Mouse (Mus musculus) cerebellum, adult 8-10 months (tissue): Measurements from ENCODE around the gene Pepd.

Experiments
- DNase-seq: peaks from one replicate; pipeline ENCODE4 v3.0.0; 2022

Gene Pepd

GRCm38 (mm10) chr7:34985216-34985615 is 73.0 kb downstream of the Pepd start:
- no peak for DNase-seq

DNA sequence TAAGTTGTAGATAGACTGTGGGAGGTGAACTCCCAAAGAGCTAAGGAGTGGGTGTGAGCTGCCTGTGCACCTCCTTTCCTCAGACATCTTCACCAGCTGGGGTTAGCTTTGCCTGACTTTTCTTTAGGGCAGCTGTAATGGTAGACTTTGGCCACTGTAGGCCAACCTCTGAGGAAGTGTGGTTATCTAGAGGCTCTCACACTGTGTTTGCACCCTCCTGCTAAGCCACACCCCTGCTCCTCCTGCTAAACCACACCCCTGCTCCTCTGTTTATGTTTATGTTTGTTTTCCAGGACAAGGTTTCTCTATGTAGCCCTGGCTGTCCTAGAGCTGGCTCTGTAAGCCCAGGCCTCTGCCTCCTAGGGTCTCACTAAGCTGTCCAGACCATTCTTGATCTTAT is 73.5 kb downstream of the Pepd start:
- DNase-seq, result no peak

GRCm38 (mm10) chr7:34986575-34987150 is 74.5 kb downstream of the Pepd start:
- no peak for DNase-seq

DNA sequence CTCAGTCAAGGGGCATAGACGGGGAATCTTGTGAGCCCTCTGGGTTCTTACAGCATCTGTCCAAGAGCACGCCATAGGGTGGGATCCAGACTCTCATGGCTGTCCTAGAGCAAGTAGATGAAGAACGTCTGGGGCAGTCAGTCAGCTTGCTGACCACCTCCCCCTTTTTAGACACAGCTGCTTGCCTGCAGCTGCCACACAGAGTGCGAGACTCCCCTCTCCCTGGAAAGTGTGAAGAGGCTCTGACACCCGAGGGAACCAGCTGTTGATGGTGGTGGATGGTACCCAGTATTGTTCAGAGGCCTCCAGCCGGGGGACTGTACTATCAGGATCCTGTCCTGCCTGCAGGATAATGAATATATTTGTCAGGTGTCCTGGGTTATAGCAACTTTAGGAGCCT is 75.1 kb downstream of the Pepd start:
- DNase-seq, result no peak

DNA sequence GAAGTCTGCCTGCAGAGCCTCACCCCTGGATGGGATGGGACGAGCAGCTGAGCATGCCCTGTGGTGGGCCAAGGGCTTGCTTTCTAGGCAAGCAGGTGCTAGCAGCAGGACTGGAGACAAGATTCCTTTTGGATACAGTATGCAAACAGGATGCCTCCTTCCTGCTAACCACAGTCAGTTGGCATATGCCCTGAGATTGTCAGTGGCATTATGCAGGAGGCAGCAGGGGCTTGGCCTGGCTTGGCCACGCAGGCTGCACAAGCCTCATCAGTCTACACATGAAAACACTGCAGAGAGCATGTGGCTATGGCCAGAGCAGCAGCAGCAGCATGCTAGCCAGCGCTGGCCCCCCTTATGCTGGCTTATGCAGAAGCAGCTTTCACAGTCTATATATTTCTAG is 76.3 kb downstream of the Pepd start:
- DNase-seq, result no peak

DNA sequence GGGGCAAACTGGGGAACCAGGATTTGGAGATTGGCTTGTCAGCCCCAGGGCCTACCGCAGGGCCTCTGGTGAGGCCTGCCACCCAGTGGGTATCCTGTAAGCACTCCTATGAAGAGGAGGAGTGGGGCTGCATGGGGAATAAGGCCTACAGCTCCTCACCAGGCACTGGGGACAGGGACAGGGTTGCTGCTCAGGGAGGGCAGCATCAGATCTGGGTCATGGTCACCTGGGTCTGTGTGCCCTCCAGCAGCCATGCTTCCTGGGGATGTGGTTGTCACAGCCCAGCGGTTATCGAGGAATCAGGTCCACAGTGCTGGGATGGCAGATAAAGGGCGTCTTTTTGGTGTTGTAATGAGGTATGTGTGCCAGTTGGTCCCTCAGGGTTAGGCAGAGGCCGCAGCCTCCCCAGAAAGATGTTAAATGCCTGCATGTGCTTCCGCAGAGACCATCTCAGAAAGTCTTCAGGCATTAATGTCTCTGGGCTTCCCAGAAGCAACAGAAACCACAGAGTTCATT is 79.6 kb downstream of the Pepd start:
- DNase-seq, result no peak

DNA sequence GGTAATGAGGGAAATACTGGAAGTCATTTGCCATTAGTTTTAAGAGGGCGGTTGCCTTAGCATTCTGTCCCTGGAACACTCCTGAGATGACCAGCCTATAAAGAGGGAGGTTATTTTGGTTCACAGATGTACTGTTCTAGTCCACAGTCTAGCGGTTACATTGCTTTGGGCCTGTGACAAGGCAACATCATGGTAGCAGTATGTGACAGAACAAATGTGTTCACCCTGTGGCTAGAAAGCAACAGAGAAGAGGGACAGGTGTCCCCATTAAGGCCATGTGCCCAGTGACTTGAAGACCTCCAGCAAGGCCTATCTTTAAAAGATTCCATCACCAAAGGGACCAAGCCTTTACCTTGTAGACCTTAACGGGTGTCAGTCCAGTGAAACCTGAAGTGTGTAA is 80.6 kb downstream of the Pepd start:
- no peak for DNase-seq

DNA sequence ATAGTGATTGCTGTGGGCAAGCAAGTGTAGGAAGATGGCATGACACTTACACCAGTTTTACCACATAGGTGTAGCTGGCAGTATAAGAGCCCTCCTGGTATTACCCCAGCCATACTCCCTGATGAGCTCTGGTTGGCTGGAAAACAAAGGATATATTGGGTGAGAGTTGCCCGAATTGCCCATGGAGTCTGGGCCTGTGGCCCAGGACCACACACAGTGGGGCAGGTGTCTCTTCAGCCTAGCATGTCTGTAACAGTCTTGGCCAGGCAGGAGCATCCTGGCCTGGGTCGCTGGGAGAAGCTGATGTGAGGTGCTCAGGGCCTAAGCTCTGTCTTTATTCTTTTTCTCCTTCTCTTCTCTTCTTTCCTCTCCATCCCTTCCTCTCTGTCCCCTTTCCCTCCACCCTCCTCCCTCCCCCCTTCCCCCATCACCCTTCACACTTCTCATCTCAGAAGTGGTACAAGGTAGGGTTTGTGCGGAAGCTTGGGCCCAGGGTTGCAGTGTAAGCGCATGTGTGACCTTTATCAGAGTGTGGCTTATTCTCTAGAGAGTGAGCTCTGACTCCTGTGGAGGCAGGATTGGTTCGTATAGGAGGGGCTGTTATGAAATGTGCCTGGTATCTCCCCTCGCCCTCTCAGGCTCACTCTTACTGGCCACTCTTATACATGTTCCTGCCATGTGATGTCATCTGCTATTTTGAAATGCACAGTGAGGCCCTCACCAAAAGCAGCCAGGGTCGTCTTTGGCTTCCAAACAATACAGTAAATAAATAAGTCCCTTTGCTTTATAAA is 83.9 kb downstream of the Pepd start:
- DNase-seq, result no peak

DNA sequence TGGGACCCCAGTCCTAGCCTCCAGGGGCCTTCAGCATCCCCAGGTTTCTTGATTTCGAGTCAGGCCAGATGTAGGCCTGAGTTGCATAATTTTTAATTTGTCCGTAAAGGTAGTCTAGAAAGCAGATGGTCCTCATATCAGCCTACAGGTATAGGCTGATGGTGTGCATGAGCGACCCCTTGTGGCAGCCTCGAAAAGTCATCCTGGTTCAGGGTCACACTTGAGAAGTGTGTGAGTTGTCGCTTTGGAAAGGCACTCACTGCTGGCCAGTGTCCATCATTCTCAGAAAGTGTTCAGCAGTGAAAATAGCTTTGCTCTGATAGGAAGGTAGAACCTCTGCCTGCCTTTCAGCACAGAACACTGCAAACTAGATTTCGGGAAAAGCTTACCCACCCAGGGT is 88.7 kb downstream of the Pepd start:
- DNase-seq, result peak; percentile 16

GRCm38 (mm10) chr7:35003171-35003737 is 91.1 kb downstream of the Pepd start:
- DNase-seq, result no peak

GRCm38 (mm10) chr7:35006661-35007060 is 94.5 kb downstream of the Pepd start:
- no peak for DNase-seq

DNA sequence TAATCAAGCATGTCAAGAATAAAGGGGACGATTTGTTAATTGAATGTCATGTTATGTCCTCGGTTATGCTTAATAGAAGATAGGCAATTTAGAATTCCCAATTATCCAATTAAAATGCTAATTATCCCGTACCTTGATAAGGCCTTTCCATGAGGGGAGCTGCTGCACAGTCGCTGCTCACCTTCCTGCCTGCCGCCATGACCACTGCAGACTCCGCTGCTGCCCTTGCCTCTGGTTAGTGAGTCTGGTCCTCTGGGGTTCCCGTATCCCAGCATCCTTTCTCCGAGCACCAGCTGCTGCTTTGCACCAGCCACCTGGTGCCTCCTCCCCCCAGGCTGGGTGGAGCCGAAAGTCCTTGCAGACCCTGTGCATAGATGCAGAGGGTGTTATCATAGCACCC is 101.0 kb downstream of the Pepd start:
- DNase-seq, result no peak

- no peak for DNase-seq
These were observed 103.1 kb downstream of the Pepd start for GRCm38 (mm10) chr7:35015252-35015651.

DNA sequence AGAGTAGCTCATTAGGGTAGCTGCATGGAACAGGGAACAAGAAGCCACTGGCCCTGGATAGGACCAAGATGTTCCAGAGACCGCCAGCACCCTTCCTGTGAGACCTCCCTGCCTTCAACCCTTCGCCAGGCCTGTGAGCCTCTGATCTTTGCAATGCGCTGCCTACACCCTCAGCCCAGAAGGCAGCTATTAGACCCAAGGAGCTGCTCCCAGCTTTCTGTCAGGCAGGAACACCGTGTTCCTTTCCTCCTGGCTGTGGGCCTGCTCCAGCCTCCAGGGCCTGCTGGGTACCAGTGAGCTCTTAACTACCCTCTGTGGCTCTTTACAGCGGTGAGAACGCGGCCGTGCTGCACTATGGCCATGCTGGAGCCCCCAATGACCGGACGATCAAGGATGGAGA is 109.2 kb downstream of the Pepd start:
- DNase-seq, result no peak

- no peak for DNase-seq
These were observed 111.1 kb downstream of the Pepd start for GRCm38 (mm10) chr7:35023251-35023650.

DNA sequence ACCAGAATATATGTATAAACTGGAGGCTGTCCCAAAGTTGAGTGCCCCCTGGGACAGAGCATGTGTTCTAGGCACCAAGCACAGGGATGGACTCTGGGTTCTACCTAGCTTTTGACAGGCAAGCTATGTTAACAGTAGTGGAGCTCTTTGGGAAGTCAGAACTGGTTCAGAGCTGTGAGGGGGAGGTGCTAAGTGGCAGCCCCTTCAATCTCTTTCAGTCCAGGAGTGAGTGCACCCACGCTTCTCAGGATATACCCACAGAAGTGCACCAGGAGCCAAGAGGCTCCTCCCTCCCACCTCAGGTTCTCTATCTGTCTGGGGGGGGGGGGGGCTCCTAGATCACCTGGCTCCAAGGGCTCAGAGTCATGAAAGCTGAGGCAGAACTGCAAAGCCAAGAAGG is 112.2 kb downstream of the Pepd start:
- no peak for DNase-seq

DNA sequence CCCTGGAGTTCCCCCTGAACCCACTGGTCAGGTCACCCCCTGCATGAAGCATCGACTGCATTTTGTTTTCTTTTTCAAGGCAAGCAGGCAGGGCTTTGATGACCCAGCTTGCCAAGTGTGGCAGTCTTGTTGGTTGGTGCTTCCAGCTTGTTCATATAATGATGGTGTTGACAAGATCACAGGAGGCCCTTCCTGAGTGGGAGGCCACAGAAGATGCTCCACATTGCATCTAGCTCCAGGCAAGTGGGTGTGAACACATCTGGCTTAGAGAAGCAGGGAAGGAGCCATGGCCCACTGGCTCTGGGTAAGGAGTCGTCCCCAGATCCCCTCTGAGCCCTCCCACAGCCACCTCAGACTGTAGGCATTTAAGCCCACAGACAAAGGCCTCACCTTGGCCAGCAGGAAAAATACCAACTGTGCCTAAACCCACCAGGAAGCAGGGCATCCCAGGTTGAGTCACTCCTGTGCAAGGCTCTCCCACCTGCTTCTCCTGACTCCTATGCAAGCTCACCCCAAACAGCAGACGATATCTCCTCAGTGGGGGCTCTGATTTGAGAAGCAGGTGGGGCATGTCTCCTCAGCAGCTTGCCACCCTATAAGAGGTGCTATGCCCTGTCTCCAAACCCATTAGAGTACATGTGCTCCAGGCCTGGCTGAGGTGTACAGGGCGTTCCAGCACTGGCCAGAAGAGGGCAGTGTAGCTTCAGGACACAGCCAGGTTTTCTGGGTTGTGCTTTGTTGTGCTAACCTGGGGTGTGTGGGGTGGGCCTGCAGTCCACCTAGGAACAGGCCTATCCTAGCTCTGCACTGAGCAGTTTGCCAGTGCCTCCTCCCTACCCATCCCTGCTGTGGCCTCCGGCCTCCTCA is 113.5 kb downstream of the Pepd start:
- DNase-seq, result peak; percentile 74

GRCm38 (mm10) chr7:35026276-35026630 is 114.1 kb downstream of the Pepd start:
- DNase-seq, result peak; percentile 22

GRCm38 (mm10) chr7:35026838-35027291 is 114.7 kb downstream of the Pepd start:
- no peak for DNase-seq

DNA sequence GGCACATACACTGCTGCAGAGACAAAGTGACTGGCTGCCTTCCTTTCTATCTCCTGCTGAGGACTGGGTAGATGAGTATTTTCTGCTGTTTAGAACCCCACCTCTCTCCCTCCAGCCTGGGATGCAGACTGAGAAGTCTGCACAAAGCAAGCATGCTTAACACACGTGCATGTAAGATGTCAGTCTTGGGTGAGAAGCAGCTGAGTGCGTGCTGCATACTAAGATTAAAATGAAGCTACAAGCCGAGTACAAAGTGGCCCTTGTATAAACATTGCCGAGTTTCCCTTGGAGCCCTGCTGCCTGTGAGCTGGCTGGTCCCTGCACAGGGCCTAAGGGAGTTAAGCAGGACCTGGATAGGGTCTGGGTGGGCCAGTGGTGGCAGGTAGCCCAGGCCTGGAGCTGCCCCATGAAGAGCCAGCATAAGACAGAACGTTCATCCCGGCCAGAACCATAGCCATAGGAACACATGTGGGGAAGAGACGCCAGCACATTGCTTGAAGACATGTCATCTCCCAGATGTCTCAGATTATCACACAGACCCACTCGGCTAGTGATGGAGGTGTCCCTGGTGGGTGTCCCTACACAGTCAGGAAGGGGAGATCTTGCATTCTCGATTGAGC is 115.7 kb downstream of the Pepd start:
- no peak for DNase-seq

- DNase-seq, result no peak
These were observed 116.4 kb downstream of the Pepd start for GRCm38 (mm10) chr7:35028559-35028958.

- no peak for DNase-seq
These were observed 117.0 kb downstream of the Pepd start for GRCm38 (mm10) chr7:35029228-35029627.

DNA sequence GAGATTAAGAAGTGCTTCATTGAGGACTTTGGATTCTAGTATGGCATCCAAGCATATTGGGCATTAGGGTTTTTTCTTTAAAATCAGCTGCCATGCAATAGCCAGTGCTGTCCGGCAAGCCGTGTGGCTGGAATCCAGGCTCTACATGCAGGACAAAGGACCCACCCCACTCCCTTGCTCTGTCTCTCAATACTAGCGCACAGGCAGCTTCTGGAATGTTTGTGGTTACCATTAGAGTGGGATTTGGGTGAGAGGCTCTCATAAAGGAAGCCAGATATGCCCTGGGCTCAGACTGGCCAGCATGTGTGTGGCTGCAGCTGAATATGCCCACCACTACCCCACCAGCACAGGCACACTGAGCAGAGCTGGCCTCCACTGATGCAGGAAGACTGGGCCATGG is 117.5 kb downstream of the Pepd start:
- no peak for DNase-seq
